Mouse (Mus musculus) cortical plate, adult 2 months (tissue): ENCODE results near the gene Gm19426. TPM values are rescaled to one million over a fixed set of nuclear protein-coding genes. Genes with fewer than 3 reads are reported as not detected.
"Not testable (repeated sequence)": the region's sequence is repeated elsewhere in the genome, so short reads cannot be mapped to it uniquely, and the experiment has no call there.

ENCODE experiments used
- H3K27ac ChIP-seq: fragments of 200-500 bp; 2 replicates; pipeline ENCODE4 v1.5.1; 2012; ENCODE audit warnings: low read length, control low read depth, inconsistent platforms; ENCODE audit not compliant: insufficient read depth
- H3K4me1 ChIP-seq: fragments of 200-500 bp; 2 replicates; pipeline ENCODE4 v1.6.1; 2011; ENCODE audit warnings: low read length; ENCODE audit not compliant: control insufficient read depth, insufficient read depth
- H3K4me3 ChIP-seq: fragments of 200-500 bp; 2 replicates; pipeline ENCODE4 v1.5.1; 2011; ENCODE audit warnings: mild to moderate bottlenecking, low read length, control low read depth; ENCODE audit not compliant: insufficient read depth
- CTCF ChIP-seq: fragments of 200-500 bp; IDR thresholded peaks from 2 replicates; pipeline ENCODE4 v1.5.1; 2011; ENCODE audit warnings: mild to moderate bottlenecking, control low read depth, low read length; ENCODE audit not compliant: insufficient read depth; ENCODE audit errors: extremely low read depth
- POLR2A ChIP-seq: fragments of 200-500 bp; IDR thresholded peaks from 2 replicates; pipeline ENCODE4 v1.6.1; 2011; ENCODE audit warnings: mild to moderate bottlenecking, low read length, control low read depth; ENCODE audit not compliant: insufficient read depth; ENCODE audit errors: extremely low read depth
- polyA plus RNA-seq: library from polyadenylated mRNA; depleted of rRNA; stranded (reverse); fragments of >200 nt; gene quantifications from 2 replicates; pipeline ENCODE4 v1.2.3, GENCODE M21; 2012

The Gm19426 gene
- polyA plus RNA-seq, 1 experiment: 1.4 TPM

DNA sequence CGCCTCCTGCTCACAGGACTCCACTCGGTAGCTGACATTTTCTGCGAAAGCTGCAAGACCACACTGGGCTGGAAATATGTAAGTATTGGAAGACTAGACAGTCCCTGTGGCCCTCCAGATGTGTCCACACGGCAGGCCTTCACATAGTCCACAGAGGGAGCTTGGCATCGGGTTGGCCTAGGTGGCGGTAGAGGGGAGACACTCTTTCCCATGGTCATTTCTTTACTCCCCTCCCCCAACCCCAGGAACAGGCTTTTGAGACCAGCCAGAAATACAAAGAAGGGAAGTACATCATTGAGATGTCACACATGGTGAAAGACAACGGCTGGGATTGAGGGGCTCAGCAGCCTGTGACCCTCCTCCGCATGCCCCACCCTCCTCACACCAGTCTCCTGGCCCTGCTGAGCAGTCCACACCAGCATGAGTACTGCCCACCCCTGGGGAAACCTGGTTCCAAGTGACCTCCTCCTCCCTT is 6.0 kb downstream of the Gm19426 start:
- Histone ChIP-seq H3K4me1 (no peaks in the 10 kb centered on the region), H3K4me3 (no peak overlapping the region), H3K27ac (no peak overlapping the region)
- TF ChIP-seq POLR2A (no peak), CTCF (no peak)

DNA sequence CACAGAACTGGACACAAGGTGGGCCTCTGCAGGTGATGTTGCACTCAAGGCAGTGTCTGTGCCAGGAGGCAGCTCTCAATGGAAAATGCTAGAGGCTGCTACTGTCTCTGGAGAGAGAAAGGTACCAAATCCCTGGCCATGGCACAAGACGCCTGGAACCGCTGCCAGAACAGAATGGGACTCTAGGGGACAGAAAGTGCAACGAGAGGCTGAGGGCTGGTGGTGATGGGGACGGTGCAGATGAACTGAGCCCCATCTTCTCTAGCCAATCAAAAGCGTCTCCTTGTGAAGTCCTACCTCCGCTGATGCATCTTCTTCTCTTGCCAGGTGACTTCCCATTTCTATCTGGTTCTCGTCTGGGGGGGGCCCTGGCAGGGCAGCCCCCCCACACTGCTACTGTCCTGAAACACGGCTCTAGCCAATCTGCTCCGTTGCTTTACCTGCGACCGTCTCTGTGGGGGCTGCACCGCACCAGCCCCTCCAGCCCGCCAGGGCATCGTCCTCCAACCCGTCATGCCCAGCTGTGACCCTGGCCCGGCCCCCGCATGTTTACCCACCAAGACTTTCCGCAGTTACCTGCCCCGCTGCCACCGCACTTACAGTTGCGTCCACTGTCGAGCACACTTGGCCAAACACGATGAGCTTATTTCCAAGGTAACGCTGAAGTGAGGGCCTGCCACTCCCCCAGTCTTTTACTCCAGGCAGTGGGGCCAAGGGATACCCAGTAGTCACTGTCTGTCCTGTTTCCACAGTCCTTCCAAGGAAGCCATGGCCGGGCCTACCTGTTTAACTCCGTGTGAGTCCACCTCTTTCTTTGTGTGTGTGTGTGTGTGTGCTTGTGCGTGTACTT is 6.9 kb downstream of the Gm19426 start:
- H3K4me3 ChIP-seq: peak overlapping the region; percentile 82
- H3K4me1 ChIP-seq: no peaks in the 10 kb centered on the region
- no peak overlapping the region for H3K27ac ChIP-seq
- no peak for TF ChIP-seq CTCF
- TF ChIP-seq POLR2A: no peak

DNA sequence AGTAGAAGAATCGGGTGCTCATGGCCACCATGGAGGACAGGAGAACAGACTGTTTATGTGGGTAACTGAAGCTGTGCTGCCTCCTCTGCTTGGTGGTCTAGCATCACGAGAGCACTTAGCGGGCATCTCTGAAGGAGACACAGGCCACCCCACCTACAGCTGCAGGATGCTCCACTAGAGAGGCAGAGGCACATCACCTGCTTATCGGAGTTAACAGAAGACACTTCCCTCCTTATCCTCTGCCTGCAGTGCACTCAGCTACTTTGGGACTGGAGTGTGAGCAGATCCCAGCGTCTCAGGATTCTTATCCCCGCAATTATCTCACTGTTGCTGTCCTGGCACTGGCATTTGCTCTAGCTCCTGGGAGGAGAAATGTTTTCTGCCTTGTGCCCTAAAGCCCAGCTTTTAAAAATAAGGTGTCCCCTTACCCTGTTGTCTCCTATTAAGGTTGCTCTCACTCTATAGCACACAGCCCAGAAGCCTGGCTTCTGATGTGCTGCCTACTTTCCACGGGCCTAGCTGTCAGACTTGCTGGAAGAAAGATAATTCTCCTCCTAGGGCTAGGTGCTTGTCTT is 8.0 kb downstream of the Gm19426 start:
- TF ChIP-seq CTCF (no peak), POLR2A (no peak)
- Histone ChIP-seq H3K4me3 (peak overlapping the region; percentile 82), H3K4me1 (no peaks in the 10 kb centered on the region), H3K27ac (no peak overlapping the region)

GRCm38 (mm10) chr2:84734919-84735318 is 8.5 kb downstream of the Gm19426 start:
- TF ChIP-seq CTCF: no peak
- no peak for TF ChIP-seq POLR2A
- no peak overlapping the region for H3K27ac ChIP-seq
- H3K4me1 ChIP-seq: no peaks in the 10 kb centered on the region
- H3K4me3 ChIP-seq: peak overlapping the region; percentile 82

DNA sequence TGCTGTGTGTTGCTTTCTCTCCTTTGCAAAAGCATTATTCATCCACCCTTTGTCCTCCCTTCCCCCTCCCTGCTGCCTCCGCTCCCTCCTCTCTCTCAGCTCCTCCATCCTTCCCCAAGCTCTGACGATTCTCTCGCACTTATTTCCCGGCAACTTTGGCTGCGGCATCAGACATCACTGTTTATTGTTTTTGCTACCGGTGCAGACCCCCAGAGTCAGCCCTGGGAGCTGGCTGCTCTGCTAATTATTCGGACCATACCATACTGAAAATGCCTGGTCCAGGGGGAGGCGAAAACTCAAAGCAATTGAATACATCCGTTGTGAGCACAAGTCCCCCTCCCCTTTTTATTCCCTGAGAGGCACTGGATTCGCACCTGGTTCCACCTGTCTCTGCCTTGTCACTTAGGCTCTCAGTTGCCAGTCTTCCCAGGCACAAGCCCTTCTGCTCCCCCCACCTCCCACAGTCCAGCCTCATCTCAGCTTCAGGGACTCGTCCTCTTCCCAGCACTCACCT is 9.0 kb downstream of the Gm19426 start:
- TF ChIP-seq POLR2A (no peak), CTCF (no peak)
- Histone ChIP-seq H3K4me1 (no peaks in the 10 kb centered on the region), H3K27ac (peak overlapping the region; percentile 52), H3K4me3 (peak overlapping the region; percentile 82)

GRCm38 (mm10) chr2:84733579-84734300 is 9.7 kb downstream of the Gm19426 start, which contains the start of gene Ypel4:
TSS of gene Ypel4 (plus strand) at chr2:84734058.
- TF ChIP-seq CTCF: no peak
- peak; percentile 88 for TF ChIP-seq POLR2A
- Histone ChIP-seq H3K4me1 (no peaks in the 10 kb centered on the region), H3K4me3 (peak within 1 kb of the TSS; percentile 82)

DNA sequence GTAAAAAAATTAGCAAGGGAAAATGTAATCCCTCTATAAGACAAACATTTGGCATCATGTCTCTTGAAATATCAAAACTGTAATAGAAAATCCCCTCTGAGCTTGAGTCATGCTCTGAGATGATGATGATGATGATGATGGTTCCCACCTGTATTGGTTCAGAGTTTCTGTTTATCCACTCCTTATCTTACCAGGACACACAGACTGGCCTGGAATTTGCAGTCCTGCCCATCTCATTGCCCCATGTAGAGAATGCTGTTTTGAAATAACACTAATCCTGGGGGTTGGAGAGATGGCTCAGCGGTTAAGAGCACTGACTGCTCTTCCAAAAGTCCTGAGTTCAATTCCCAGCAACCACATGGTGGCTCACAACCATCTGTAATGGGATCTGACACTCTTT is 11.1 kb downstream of the Gm19426 start:
- no peak overlapping the region for H3K4me3 ChIP-seq
- H3K4me1 ChIP-seq: no peaks in the 10 kb centered on the region
- H3K27ac ChIP-seq: no peak overlapping the region
- TF ChIP-seq POLR2A: no peak
- TF ChIP-seq CTCF: no peak

More at GRCm38 (mm10) chr2:84733579-84734300, 9.7 kb downstream of the Gm19426 start, which contains the start of gene Ypel4:
- H3K27ac ChIP-seq: peak within 1 kb of the TSS; percentile 52

GRCm38 (mm10) chr2:84731206-84731605 is 12.2 kb downstream of the Gm19426 start:
- Histone ChIP-seq H3K4me3 (no peak overlapping the region), H3K27ac (no peak overlapping the region), H3K4me1 (no peaks in the 10 kb centered on the region)

DNA sequence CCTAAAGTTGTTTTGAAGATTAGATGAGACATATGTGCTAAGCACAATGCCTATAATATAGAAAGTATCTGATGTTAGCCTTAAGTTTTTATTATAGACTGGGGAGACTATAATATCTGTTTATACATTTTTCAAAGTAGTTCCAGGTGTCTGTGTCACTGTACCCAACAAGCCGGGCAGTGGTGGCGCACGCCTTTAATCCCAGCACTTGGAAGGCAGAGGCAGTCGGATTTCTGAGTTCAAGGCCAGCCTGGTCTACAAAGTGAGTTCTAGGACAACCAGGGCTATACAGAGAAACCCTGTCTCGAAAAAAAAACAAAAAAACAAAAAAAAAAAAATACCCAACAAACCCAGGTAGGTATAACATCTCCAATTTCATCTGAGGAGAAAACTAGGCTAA is 15.3 kb downstream of the Gm19426 start:
- not testable (repeated sequence) for H3K4me1 ChIP-seq, H3K4me3 ChIP-seq, H3K27ac ChIP-seq

More at GRCm38 (mm10) chr2:84731206-84731605, 12.2 kb downstream of the Gm19426 start:
- TF ChIP-seq POLR2A: no peak
- no peak for TF ChIP-seq CTCF
